Mouse (Mus musculus): Measurements from ENCODE around the gene Dnmt3l.
"Not testable (repeated sequence)": the region's sequence is repeated elsewhere in the genome, so short reads cannot be mapped to it uniquely, and the experiment has no call there.

The Dnmt3l gene

DNA sequence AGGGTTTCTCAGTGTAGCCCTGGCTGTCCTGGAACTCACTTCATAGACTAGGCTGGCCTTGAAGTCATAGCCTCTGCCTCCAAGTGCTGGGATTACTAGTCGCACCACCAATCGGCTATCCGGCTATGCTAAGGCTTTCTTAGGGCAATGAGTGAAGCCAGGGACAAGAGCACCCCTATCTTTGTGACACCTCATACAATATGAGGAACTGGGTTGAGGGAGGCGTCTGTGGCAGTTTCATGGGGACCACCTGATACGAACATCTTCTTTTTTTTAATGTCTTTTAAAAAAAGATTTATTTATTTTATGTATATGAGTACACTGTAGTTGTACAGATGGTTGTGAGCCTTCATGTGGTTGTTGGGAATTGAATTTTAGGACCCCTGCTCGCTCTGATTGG, 44.0 kb downstream of the Dnmt3l start:
- no peak for DNase-seq (ENCODE audit: low spot score)

- DNase-seq (ENCODE audit: low spot score): no peak
These were observed 44.8 kb downstream of the Dnmt3l start for GRCm38 (mm10) chr10:78086444-78087061.

DNA sequence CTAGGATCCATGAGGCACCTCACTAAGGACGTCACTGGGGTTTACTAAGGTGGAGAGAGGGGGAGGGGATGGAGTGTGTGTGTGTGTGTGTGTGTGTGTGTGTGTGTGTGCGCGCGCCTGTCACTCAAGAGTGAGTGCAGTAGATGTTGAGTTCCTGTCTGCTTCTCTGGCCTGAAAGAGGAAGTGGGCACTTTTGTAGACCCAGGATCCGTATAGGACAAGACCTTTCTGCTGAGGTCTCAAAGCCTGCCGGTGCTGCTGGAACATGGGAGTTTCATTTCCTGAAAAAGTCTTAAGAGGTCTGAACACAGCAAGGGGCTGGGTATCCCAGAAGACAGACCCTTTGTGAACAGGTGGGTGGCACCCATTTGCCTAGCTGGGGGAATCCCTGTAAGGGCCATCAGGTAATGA, 45.4 kb downstream of the Dnmt3l start:
- no peak for DNase-seq (ENCODE audit: low spot score)

- no peak for DNase-seq (ENCODE audit: low spot score)
These were observed 48.5 kb downstream of the Dnmt3l start for GRCm38 (mm10) chr10:78090246-78090645.

GRCm38 (mm10) chr10:78090706-78091491, 49.2 kb downstream of the Dnmt3l start:
- DNase-seq (ENCODE audit: low spot score): no peak

DNA sequence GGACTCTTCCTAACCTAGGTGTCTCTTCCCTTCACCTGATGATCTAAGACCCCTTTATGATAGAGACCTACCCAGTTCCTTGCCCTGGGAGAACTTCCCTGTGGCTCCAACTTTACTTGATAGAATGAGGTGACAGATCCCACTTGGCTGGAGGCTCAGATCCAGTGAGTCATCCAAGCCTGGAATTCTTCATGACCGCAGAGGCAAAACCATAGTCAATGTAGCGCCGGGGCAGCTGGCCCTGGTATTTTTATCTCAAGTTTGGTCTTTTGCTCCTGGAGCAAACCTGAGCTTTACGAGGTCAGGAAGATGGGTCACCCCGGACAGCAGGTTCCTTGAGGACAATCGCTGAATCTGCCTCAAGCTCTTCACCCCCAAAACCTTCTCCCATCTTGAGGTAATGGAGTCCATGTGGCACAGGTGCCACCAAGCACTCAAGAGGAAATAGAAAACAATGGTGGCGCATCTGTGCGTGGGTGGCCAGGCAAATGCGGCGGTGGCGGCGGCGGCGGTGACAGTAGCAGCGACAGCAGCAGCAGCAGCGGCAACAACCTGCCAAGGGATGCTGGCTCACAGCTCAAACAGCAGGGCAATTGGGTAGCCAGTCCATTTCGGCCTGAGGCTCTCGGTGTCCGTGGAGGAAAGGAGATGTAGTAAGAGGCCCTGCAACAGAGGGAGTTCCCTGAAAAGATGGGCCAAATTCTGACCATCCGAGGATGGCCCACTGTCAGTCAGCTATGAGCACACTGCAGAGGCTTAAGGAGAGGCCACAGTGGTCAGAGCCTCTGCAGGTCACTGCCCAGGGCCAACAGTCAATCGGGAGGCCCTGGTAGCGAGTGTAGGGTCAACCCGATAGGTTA, 50.3 kb downstream of the Dnmt3l start:
- DNase-seq (ENCODE audit: low spot score): no peak

DNA sequence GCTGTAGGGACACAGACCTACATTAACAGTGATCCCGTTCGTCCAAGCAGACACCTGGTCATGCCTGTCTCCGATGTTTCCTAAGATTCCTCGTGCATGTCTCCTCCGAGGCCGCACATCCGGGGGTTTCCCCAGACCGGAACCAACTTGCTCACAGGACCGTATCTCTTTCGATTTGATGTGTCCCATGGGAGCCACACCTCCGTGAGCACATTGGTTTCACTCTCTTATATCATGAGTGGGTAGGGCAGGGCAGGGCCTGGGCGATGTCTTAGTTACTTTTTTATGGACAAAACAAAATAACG, 50.9 kb downstream of the Dnmt3l start:
- no peak for DNase-seq (ENCODE audit: low spot score)

DNA sequence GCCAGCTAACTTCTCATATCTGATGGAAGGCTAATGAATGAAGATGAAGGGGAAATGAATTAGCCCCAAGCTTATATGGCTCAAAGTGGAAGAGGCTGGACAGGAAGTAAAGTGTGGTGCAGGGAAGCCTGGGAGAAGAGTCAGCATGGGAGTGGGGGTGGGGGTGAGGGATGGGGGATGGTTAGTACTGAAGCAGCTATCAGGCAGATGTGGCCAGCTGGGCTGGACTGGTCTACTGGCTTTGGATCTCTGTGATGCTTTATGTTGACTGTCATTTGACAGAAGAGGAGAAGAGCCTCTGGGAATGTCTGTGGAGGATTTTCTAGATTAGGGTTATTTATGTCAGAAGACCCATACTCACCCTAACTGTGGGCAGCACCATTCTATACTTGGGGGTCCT, 53.5 kb downstream of the Dnmt3l start:
- no peak for DNase-seq (ENCODE audit: low spot score)

DNA sequence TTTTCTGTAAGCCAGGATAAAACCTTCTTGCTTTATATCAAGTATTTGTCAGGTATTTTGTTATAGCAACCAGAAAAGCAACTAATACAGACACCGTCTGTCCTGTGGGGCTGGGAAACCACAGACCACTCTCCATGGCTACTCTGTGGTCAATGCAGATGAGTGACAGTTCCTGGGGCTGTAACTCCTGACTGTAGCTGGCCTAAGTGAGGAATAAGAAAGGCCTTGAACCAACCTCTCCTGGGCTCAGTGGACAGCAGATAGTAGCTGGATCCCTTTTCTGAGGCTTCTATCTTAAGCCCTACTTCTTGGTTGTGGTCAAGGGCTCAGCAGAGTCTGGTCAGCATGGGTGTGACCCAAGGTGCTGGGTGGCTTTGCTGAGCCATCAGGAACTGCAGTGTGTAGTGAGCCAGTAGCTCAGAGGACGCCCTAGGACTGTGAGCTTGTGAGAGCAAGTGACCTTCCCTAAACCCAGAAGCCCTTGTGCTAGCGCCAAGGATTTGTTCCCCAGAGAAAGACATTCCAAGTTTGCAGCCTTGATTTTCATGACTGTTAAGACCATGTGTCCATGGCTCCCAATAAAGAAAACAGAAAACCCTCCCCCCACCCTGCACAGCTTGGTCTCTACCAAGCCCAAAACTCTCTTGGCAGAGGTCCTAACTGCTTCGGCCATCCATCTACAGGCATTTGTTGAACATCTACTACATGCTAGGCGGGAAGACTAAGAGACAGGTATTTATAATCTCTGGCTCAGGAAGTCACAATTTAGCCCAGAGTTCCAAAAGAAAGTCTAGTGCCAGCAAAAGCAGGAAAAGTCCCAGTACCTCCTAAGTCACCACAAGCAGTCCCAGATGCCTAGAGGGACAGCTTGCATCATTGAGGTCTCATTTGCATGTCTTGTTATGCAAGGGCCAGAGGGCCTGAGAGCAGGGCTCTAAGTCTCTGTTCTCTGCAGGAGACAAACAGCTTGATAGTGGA, 54.5 kb downstream of the Dnmt3l start:
- DNase-seq (ENCODE audit: low spot score): no peak

GRCm38 (mm10) chr10:78099860-78100259, 58.1 kb downstream of the Dnmt3l start:
- DNase-seq (ENCODE audit: low spot score): not testable (repeated sequence)

GRCm38 (mm10) chr10:78100989-78101780, 59.4 kb downstream of the Dnmt3l start:
- no peak for DNase-seq (ENCODE audit: low spot score)

GRCm38 (mm10) chr10:78104555-78105490, 63.1 kb downstream of the Dnmt3l start:
- no peak for DNase-seq (ENCODE audit: low spot score)

DNA sequence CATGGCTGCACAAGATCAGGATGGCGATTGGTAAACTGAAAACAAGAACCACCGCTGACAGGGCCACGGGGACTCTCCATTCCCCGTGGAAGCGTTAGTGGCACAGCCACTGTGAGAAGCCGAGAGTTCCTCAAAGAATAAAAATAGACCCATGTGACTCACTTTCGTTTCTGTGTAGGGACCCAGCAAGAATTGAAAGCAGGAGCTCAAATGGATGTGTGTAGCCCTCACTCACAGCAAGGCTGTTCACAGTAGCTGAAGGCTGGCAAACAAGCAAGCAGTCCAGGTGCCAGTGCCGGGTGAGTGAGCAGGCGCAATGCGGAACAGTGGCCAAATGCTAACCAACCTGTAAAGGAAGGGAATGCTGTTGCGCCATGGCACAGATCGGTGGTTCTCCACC, 63.8 kb downstream of the Dnmt3l start:
- no peak for DNase-seq (ENCODE audit: low spot score)
